In the genomic region with DNA sequence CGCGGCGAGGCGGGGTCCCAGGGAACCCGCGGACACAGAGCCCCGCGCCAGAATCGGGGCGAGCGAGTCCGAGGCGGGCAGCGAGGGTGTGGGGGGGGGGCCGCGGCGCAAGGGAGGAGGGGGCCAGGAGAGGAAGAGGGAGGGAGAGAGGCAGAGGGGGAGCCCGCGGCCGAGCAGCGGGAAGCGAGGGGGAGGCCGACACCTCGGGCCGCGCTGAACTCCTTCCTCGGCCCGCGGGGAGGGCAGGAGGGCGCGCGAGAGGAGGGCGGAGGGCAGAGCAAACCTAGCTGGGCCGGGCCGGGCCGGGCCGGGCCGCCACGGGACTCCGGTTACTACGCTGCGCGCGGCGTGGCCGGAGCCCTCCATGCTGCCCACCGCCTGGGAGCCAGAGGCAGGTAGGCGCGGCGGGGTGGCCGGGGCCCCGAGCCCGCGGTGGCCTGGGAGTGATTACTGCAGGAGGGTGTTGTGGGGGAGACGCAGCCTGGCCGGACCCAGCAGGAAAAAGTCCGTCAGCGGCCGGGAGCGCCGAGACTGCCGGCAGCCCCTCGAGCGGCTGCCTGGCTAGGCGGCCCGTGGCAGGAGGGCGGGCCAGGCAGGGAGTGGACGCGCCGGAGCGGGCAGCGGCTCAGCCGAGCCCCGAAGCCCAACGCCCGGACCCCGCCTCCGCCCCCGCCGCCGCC, we compare ENCODE assay signal across 7 mouse cellular contexts. TPM values are rescaled to one million over a fixed set of nuclear protein-coding genes. Genes with fewer than 3 reads are reported as not detected.
DNase-seq lines count a peak whose midpoint lies in the region; ATAC-seq and TF ChIP-seq lines count a peak whose summit lies in the region.

No protein-coding gene starts in this region.

- no peaks in the 10 kb centered on the region for H3K36me3 ChIP-seq in intestine, embryonic 14.5 days (ENCODE audit: control insufficient read depth, insufficient read depth, low read length)
- H3K36me3 ChIP-seq in lung, postnatal 0 days (ENCODE audit: insufficient read depth, low read length) = no peaks in the 10 kb centered on the region
- no peaks in the 10 kb centered on the region for H3K36me3 ChIP-seq in stomach, postnatal 0 days (ENCODE audit: control insufficient read depth, insufficient read depth, low read length)

- H3K27ac ChIP-seq in embryonic fibroblast, embryonic 13.5 days (ENCODE audit: insufficient read depth, low read length) = peak overlapping the region; percentile 97
- peak overlapping the region; percentile 94 for H3K27ac ChIP-seq in intestine, embryonic 14.5 days (ENCODE audit: low read depth)
- peak overlapping the region; percentile 90 for H3K27ac ChIP-seq in lung, postnatal 0 days (ENCODE audit: low read length)
- peak overlapping the region; percentile 93 for H3K27ac ChIP-seq in stomach, postnatal 0 days (replicated peaks)

- TF ChIP-seq EP300 in lung, postnatal 0 days (IDR thresholded peaks at IDR 0.05) = no peak
- no peak for TF ChIP-seq EP300 in stomach, postnatal 0 days (optimal IDR thresholded peaks at IDR 0.05)

- no peaks in the 10 kb centered on the region for H3K27me3 ChIP-seq in intestine, embryonic 14.5 days (replicated peaks; ENCODE audit: control insufficient read depth, insufficient read depth, low read length)
- H3K27me3 ChIP-seq in lung, postnatal 0 days (replicated peaks; ENCODE audit: insufficient read depth, low read length) = no peaks in the 10 kb centered on the region
- no peaks in the 10 kb centered on the region; the same call in 1 of the 2 replicates for H3K27me3 ChIP-seq in stomach, postnatal 0 days (ENCODE audit: control insufficient read depth, insufficient read depth, low read length)

- under 1% methylated on average over 60 of the region's 81 CpGs for WGBS in intestine, embryonic 14.5 days
- WGBS in lung, postnatal 0 days = 1% methylated on average over 21 of the region's 81 CpGs
- 0% methylated on average over 35 of the region's 81 CpGs for WGBS in stomach, postnatal 0 days

- ATAC-seq in intestine, embryonic 14.5 days (replicated peaks; ENCODE audit: low FRiP score, low TSS enrichment, low read depth) = peak; percentile 8; the same call in 1 of the 2 replicates
- peak; percentile 51 for ATAC-seq in lung, postnatal 0 days
- peak; percentile 18 for ATAC-seq in stomach, postnatal 0 days (ENCODE audit: low FRiP score, low TSS enrichment)

- H3K4me2 ChIP-seq in intestine, embryonic 14.5 days (ENCODE audit: low read length) = peak overlapping the region; percentile 81
- peak overlapping the region; percentile 99 for H3K4me2 ChIP-seq in lung, postnatal 0 days (replicated peaks; ENCODE audit: low read depth, low read length)
- peak overlapping the region; percentile 97 for H3K4me2 ChIP-seq in stomach, postnatal 0 days (replicated peaks; ENCODE audit: low read depth)

- H3K4me1 ChIP-seq in embryonic fibroblast, embryonic 13.5 days (ENCODE audit: control insufficient read depth, insufficient read depth, low read length) = peaks cover 22% of the 10 kb centered on the region
- H3K4me1 ChIP-seq in intestine, embryonic 14.5 days (replicated peaks; ENCODE audit: control insufficient read depth, insufficient read depth, low read length) = peaks cover 59% of the 10 kb centered on the region
- peaks cover 23% of the 10 kb centered on the region for H3K4me1 ChIP-seq in lung, postnatal 0 days (ENCODE audit: insufficient read depth, low read depth, low read length)
- peaks cover 4% of the 10 kb centered on the region for H3K4me1 ChIP-seq in stomach, postnatal 0 days (replicated peaks; ENCODE audit: control insufficient read depth, insufficient read depth)

- TF ChIP-seq POLR2A in embryonic fibroblast, embryonic 13.5 days (IDR thresholded peaks at IDR 0.05; ENCODE audit: low read depth, low read length) = peak; percentile 54; the same call in 1 of the 2 replicates

- peak overlapping the region; percentile 71 for H3K4me3 ChIP-seq in embryonic fibroblast, embryonic 13.5 days (ENCODE audit: insufficient read depth, low read length)
- peak overlapping the region; percentile 84 for H3K4me3 ChIP-seq in intestine, embryonic 14.5 days (ENCODE audit: low read depth, low read length)
- H3K4me3 ChIP-seq in lung, postnatal 0 days (ENCODE audit: low read depth, low read length) = peak overlapping the region; percentile 79
- H3K4me3 ChIP-seq in stomach, postnatal 0 days (ENCODE audit: low read depth, low read length) = peak overlapping the region; percentile 79

- peak overlapping the region; percentile 97 for H3K9ac ChIP-seq in intestine, embryonic 14.5 days (ENCODE audit: low read length)
- peak overlapping the region; percentile 90 for H3K9ac ChIP-seq in lung, postnatal 0 days (replicated peaks; ENCODE audit: low read depth)
- peak overlapping the region; percentile 91 for H3K9ac ChIP-seq in stomach, postnatal 0 days (ENCODE audit: low read length)

- peak; percentile 28 for DNase-seq in urinary bladder, postnatal 14 days (ENCODE audit: low spot score)
- no peak for DNase-seq in urinary bladder, postnatal 4 days (ENCODE audit: low spot score in 2 of 2)
- peak; percentile 79 for DNase-seq in intestine, embryonic 14.5 days (ENCODE audit: low spot score)
- peak; percentile 71 for DNase-seq in lung, postnatal 0 days (ENCODE audit: low spot score)
- DNase-seq in stomach, postnatal 0 days (ENCODE audit: low spot score) = peak; percentile 58
- DNase-seq in left cerebral cortex, adult 18-20 months (ENCODE audit: low spot score in 2 of 2) = no peak

- no peaks in the 10 kb centered on the region for H3K9me3 ChIP-seq in intestine, embryonic 14.5 days (ENCODE audit: control insufficient read depth, low read length)
- H3K9me3 ChIP-seq in lung, postnatal 0 days (ENCODE audit: low read length) = no peaks in the 10 kb centered on the region
- no peaks in the 10 kb centered on the region for H3K9me3 ChIP-seq in stomach, postnatal 0 days (ENCODE audit: control insufficient read depth, low read length)

- TF ChIP-seq CTCF in embryonic fibroblast, embryonic 13.5 days (IDR thresholded peaks at IDR 0.05; ENCODE audit: borderline replicate concordance, insufficient read depth, low read length) = no peak
- TF ChIP-seq CTCF in lung, postnatal 0 days (IDR thresholded peaks at IDR 0.05) = no peak
- no peak for TF ChIP-seq CTCF in stomach, postnatal 0 days (IDR thresholded peaks at IDR 0.05; ENCODE audit: low read depth)

RNA-seq across cellular contexts. Expression of a gene that starts 0.8 kb away (rescaled TPM):
- polyA plus RNA-seq in embryonic fibroblast, embryonic 13.5 days (2011; ENCODE audit: insufficient read length, low read depth, missing spikeins) = not detected in 2 replicates
- polyA plus RNA-seq in intestine, embryonic 14.5 days (2014; fragmentation: Nextera tagmentation; extraction: Ambion mirVana) = not detected in 2 replicates
- polyA plus RNA-seq in lung, postnatal 0 days (2015; fragmentation: Nextera tagmentation; extraction: Ambion mirVana) = not detected in 2 replicates
- polyA plus RNA-seq in stomach, postnatal 0 days (2015; fragmentation: Nextera tagmentation; extraction: Ambion mirVana) = not detected in 2 replicates
- not detected for total RNA-seq in left cerebral cortex, adult 18-20 months (2021)

RNA-seq across cellular contexts. Expression of a gene that starts 0.9 kb away (rescaled TPM):
- 15.2 and 16.8 TPM in 2 replicates for polyA plus RNA-seq in embryonic fibroblast, embryonic 13.5 days (2011; ENCODE audit: insufficient read length, low read depth, missing spikeins)
- polyA plus RNA-seq in intestine, embryonic 14.5 days (2014; fragmentation: Nextera tagmentation; extraction: Ambion mirVana) = 6.9 and 7.5 TPM in 2 replicates
- polyA plus RNA-seq in lung, postnatal 0 days (2015; fragmentation: Nextera tagmentation; extraction: Ambion mirVana) = 7.6 and 8.0 TPM in 2 replicates
- 3.2 and 3.6 TPM in 2 replicates for polyA plus RNA-seq in stomach, postnatal 0 days (2015; fragmentation: Nextera tagmentation; extraction: Ambion mirVana)
- total RNA-seq in left cerebral cortex, adult 18-20 months (2021) = 1 to 10 TPM; 1.5 to 1.9 TPM

RNA-seq across cellular contexts. Expression of a gene that starts 13.4 kb away (rescaled TPM):
- 25.5 and 32.3 TPM in 2 replicates for polyA plus RNA-seq in embryonic fibroblast, embryonic 13.5 days (2011; ENCODE audit: insufficient read length, low read depth, missing spikeins)
- 33.2 and 38.3 TPM in 2 replicates for polyA plus RNA-seq in intestine, embryonic 14.5 days (2014; fragmentation: Nextera tagmentation; extraction: Ambion mirVana)
- 14.1 and 14.3 TPM in 2 replicates for polyA plus RNA-seq in lung, postnatal 0 days (2015; fragmentation: Nextera tagmentation; extraction: Ambion mirVana)
- 11.0 and 11.3 TPM in 2 replicates for polyA plus RNA-seq in stomach, postnatal 0 days (2015; fragmentation: Nextera tagmentation; extraction: Ambion mirVana)
- 10 to 100 TPM in 1 of 2 experiments, 1 to 10 TPM in 1; 7.2 to 10.1 TPM for total RNA-seq in left cerebral cortex, adult 18-20 months (2021)

RNA-seq across cellular contexts. Expression of a gene that starts 16.8 kb away (rescaled TPM):
- polyA plus RNA-seq in embryonic fibroblast, embryonic 13.5 days (2011; ENCODE audit: insufficient read length, low read depth, missing spikeins) = 55.2 and 55.8 TPM in 2 replicates
- 30.8 and 30.9 TPM in 2 replicates for polyA plus RNA-seq in intestine, embryonic 14.5 days (2014; fragmentation: Nextera tagmentation; extraction: Ambion mirVana)
- 58.6 and 63.6 TPM in 2 replicates for polyA plus RNA-seq in lung, postnatal 0 days (2015; fragmentation: Nextera tagmentation; extraction: Ambion mirVana)
- 42.8 and 45.0 TPM in 2 replicates for polyA plus RNA-seq in stomach, postnatal 0 days (2015; fragmentation: Nextera tagmentation; extraction: Ambion mirVana)
- total RNA-seq in left cerebral cortex, adult 18-20 months (2021) = 10 to 100 TPM; 13.4 to 18.2 TPM

RNA-seq across cellular contexts. Expression of a gene that starts 23.0 kb away (rescaled TPM):
- polyA plus RNA-seq in embryonic fibroblast, embryonic 13.5 days (2011; ENCODE audit: insufficient read length, low read depth, missing spikeins) = 327 and 340 TPM in 2 replicates
- 837 and 863 TPM in 2 replicates for polyA plus RNA-seq in intestine, embryonic 14.5 days (2014; fragmentation: Nextera tagmentation; extraction: Ambion mirVana)
- 619 and 631 TPM in 2 replicates for polyA plus RNA-seq in lung, postnatal 0 days (2015; fragmentation: Nextera tagmentation; extraction: Ambion mirVana)
- 497 and 506 TPM in 2 replicates for polyA plus RNA-seq in stomach, postnatal 0 days (2015; fragmentation: Nextera tagmentation; extraction: Ambion mirVana)
- total RNA-seq in left cerebral cortex, adult 18-20 months (2021) = 100 to 1,000 TPM; 303 to 333 TPM

Comparison
In these comparisons a context has a peak if more than half of its experiments do, and no peak if none do; other contexts are left out.
1. DNase-seq: peak in urinary bladder, postnatal 14 days (single experiment), intestine, embryonic 14.5 days (single experiment), lung, postnatal 0 days (single experiment) and stomach, postnatal 0 days (single experiment); none in urinary bladder, postnatal 4 days (0 of 2) and left cerebral cortex, adult 18-20 months (0 of 2).
2. Peak in every context shown above with its lines, with median percentiles within 50 percentile points of each other: H3K27ac ChIP-seq, H3K4me3 ChIP-seq, ATAC-seq, H3K4me2 ChIP-seq and H3K9ac ChIP-seq.